Mouse (Mus musculus) adrenal gland, postnatal 10 days (tissue): ENCODE measurements around the gene Ubald2. TPM values are rescaled to one million over a fixed set of nuclear protein-coding genes. Genes with fewer than 3 reads are reported as not detected.
"Not testable (repeated sequence)": the region's sequence is repeated elsewhere in the genome, so short reads cannot be mapped to it uniquely, and the experiment has no call there.

Experiments used
- DNase-seq: peaks from one replicate; pipeline ENCODE4 v3.0.0; 2021; ENCODE audit warnings: mixed read lengths
- long read RNA-seq, 2 experiments: library from polyadenylated mRNA; stranded (forward); transcript quantifications; one replicate each; pipeline ENCODE4 v2.0.0; 2021
- total RNA-seq, 2 experiments: library from RNA; stranded (reverse); gene quantifications; 2 replicates each; pipeline ENCODE4 v1.2.3; 2021

The Ubald2 gene
- total RNA-seq, result 10 to 100 TPM; 47.9 to 51.1 TPM
- long read RNA-seq, experiment 1, transcript Ubald2-201 (3 exons, 1,482 nt), result major isoform, 35 of 65 reads
- long read RNA-seq, experiment 1, partial matches to known transcripts, result 29 of 65 reads
- long read RNA-seq, experiment 1, other reads (novel, unspliced or antisense), result 0 of 65 reads
- long read RNA-seq, experiment 2, transcript Ubald2-201 (3 exons, 1,482 nt), result major isoform, 21 of 32 reads
- long read RNA-seq, experiment 2, partial matches to known transcripts, result 0 of 32 reads
- long read RNA-seq, experiment 2, other reads (novel, unspliced or antisense), result 11 of 32 reads

DNA sequence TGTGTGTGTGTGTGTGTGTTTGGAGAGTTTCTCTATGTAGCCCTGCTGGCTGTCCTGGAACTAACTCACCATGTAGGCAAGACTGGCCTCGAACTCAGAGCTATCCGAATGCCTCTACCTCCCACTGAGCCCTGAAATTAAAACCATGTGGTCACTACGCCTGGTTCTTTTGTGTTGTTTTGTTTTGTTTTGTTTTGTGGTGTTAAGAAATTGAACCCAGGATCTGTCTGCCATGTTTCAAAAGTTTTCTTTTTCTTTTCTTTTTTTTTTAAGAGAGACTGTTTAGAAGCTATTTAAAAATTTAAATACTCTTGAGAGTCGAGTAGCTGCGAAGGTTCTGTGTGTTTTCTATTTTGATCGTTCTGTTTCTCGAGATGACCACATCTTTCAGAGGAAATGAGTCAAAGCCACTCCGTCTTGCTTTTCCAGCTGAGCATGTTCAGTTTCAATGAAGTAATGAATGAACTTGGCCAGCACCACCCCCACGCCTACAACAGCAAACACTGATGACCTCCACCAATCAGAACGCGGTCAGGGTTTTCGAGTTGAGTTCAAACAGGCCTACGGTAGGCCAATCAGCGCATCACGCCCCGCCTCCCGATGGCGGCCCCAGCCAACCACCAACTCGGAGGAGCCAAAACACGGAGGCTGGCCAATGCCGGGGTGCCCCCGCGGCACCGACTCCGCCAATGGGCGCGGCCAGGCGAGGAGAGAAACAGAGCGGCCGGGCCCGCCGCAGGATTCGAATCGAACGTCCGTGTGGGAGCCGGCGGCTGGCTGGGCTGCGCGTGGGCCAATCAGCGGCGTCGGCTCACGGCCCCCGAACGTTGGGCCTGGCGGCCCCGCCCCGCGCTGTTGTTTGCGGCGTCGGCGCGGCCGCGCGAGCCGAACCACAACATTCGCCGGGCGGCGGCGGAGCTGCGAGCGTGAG is at the start of gene Ubald2:
Ubald2 (plus strand) TSS at position 739 of the 931 bp plus-strand sequence.
- DNase-seq, result peak; percentile 99

DNA sequence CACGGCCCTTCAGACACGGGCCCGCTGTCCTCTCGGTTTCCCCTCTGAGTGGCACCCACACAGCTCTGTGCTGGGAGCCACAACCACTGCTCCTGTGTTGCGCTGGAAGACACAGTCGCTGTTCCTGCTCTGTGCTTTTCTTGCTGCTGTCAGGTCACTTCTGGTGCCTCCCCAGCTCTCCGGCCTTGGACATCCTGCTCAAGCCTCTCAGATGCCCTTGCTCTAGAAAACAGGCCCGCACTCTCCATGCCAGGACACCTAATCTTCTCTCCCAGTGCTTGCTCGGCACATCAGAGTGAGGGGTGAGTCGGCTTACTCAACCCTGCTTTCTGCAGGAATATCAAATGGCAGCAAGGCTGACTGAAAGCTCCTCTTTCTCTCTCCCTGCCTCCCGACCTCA is 49.7 kb upstream of the Ubald2 start:
- peak; percentile 60 for DNase-seq

DNA sequence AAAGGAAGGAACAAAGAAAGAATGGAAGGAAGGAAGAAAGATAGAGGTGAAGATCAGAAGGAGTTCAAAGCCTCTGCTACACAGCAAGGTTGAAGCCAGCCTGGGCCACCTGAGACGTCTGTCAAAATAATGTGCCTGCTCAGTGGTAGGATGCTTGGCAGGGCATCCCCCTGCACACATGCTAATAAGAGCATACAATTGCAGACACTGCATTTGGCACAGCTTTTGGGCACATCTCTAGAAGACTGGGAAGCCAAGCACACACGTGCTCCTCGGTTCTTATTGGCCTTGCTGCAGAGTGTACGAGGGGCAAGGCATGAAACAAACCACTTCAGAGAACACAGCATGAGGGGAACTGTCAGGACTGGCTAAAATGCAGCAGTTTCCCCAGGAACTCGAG is 47.9 kb upstream of the Ubald2 start:
- no peak for DNase-seq

DNA sequence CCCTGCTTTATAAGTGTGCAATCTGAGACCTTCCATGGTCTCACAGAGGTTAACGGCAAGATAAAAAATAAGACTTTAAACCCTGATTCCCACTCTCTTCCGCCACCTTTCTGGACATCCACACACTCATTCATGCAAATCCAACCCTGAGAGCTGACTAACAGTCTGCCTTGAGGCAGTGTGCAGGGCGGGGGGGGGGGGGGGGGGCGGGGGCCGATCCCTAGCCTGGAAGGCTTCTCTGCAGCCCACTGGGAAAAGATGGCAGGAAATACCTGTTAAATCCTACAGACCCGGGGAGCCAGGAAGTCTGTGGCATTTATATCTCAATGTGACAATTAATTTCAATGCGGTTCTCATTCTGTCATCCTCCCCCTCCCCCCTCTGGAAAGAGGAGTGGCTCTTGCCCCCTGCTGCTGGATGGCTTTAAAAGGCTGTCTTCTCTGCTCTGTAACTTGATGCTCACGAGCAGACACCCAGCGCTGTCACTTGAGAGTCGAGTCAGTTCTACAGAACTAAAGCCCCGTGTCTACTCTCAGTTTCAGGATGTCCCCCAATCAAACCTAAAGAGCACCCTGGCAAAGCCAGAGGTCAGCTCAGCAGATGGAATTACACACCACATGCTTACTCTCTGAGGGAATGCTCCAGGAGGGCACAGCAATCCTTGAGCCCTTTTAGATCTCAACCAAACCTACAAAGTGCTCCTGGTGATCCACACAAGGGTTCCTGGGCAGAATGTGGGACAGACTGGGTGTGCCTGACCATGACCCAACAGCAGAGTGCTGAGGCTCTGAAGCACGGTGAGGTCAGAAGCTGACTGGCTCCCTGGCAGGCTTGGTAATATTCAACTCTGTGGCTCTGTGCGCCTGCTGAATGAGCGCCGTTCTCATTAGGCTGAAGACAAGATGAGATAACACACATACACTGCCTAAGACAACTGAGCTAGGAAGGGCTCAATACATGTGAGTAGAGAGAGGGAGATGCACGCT is 46.5 kb upstream of the Ubald2 start:
- peak; percentile 47 for DNase-seq

DNA sequence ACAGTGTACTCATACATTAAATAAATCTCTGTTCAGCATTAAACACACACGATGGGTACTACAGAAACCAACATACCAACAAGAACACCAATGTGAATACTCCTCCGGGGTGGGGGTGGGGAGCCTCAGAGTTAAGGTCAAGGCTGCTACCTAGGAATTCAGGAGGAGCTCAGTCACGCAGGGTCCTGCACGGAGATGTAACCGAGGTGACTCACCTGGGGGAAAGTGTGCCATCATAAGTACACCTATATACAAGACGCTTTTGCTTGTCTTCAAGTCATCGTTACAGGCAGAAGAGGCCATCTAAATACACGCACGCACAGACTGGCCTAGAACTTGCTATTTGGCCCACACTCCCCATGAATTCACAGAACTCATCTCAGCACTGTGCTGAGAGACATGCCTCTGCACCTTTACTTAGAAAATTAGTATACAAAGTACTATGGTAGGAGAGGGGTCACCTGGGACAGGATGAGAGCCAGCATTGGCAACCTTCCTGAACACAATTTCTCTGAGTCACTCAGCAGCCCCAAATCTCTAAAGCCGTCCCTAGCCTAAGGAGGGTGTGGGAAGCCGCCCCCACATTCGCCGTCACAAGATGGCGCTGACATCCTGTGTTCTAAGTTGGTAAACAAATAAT is 44.9 kb upstream of the Ubald2 start:
- DNase-seq, result peak; percentile 47

DNA sequence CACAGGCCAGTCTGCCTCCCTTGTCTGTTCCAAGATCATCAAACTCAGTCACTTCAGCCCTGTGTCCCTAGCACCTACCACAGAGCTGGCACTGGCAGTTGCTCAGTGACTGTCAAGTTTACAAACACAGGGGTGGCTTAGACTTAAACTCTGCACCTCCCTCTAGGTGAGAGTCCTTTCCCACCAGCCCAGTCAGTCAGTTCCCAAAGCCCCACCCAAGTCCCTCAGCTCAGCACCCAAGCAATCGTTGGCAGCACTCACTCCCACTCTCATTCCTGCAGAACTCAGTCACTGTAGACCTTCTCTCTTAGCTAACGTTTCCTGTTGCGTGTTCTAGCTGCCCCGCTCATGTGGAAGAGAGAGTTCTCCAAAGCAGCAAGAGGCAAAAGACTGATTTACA is 39.1 kb upstream of the Ubald2 start:
- DNase-seq, result no peak

DNA sequence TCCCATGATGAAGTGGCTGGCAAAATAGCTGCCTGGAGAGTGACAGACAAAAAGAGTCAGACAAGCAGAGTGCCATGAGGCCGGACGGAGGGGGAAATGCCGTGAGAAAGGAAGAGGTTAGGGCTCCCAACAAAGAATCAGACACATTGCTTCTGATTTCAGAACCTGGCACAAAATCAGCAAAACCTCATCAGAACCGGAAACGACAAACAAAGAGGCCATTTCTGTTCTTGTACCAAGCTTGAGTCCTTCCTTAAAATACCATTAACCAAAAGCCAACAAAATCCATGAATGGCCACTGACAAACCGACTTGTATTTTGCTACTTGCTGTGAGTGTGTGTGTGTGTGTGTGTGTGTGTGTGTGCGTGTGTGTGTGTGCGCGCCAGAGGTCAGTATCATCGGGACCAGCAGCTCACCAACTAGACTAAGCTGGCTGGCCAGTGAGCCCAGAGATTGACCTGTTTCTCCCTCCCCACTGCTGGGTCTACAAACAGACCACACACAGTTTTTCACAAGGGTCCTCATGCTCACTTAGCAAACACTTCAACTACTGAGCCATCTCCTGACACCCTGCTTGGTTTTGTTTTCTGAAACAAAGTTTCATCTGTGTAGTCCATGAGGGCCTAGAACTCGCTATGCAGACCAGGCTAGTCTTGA is 37.5 kb upstream of the Ubald2 start:
- no peak for DNase-seq

DNA sequence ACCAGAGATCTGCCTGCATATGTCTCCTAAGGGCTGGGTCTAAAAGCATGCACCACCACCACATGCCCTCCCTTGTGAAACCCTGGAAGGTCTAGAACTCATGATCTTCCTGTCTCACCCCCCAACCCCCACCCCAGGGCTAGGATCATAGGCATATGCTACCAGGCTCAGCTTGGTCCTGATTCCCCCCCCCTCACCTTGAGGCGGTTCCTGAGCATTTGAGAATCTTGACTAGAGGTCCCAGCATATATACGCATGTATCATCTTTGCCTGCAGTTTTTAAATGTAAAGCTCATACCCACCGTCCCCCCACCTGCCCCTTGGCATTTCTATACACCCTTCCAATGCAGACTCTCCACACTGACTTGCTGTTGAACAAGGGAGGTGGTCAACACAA is 37.0 kb upstream of the Ubald2 start:
- no peak for DNase-seq

DNA sequence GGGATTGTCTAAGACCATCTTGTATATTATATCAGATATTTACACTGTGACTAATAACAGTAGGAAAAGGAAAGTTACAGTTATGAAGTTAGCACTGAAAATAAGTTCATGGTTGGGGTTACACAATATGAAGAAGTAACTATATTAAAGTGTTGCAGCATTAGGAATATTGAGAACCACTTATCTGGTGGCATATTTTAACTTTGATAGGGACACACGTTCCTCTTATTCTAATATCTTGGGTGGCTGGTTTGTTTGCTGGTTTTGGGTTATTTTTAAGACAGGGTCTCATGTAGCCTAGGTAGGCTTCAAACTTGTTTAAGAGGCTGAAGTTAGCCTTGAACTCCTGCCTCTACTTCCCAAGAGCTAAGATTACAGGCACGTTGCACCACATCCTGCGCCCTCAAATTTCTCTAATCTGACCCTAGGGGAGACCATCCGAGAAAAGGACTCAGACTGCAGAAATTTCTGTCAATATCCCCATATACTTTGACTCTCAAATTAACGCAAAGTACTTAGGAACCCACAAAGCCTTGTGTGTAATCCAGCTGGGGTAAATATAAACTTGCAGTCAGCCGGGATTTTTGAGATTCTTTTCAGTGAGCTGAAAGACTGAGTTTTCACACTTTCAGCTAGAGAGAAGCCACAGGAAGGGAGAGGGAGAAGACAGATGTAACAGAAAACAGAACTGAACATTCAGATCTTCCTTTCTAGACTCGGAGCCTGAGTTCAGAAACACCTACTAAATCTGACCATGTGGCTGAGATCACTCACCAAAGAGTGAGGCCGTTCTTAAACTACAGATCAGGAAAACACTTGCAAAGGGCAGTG is 36.2 kb upstream of the Ubald2 start:
- DNase-seq, result no peak

DNA sequence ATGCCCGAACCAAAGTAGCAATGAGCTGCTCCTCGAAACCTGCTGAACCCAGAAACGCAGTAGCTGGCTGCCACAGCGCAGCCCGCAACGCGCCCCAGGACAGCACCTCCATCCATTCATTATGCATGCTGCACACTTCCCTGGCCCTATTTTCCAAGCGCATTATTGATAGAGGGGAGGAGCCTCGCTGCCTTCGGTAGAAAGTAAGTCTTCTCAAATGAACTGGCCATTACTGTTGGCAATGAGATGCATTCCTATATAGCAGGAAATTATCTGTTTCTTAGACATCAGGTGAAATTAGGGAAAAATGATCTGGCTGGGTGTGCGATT is 35.6 kb upstream of the Ubald2 start:
- no peak for DNase-seq

DNA sequence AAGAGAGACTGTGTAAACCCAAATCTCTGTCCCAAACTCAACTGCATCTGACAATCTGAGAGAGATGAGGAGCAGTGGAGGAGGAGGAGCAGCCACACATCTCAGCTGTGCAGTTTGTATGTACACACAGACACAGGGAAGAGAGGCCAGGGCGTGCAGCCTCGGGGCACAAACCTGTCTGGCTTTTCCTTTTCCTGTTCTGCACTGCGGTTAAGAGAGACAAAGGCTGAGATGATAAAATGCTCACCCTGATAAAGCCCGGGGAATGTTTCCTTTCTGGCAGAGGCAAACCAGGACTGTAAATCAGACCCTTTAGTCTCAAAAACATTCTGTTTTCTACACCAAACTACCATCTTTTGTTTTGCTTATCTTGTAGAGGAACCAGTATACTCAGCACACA is 33.3 kb upstream of the Ubald2 start:
- DNase-seq, result no peak

DNA sequence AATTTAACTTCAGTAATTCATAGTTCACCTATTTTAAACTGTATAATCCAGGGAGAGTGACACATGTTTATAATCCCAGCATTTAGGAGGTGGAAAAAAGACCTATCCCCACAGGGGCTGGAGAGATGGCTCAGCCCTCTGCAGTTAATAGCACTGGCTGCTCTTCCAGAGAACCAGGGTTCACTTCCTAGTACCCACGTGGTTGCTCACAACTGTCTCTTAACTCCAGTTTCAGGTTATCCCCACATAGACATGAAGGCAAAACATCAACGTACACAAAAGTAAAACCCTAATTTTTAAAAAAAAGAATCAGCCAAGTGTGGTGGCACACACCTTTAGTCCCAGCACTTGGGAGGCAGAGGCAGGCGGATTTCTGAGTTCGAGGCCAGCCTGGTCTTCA is 28.3 kb upstream of the Ubald2 start:
- no peak for DNase-seq

DNA sequence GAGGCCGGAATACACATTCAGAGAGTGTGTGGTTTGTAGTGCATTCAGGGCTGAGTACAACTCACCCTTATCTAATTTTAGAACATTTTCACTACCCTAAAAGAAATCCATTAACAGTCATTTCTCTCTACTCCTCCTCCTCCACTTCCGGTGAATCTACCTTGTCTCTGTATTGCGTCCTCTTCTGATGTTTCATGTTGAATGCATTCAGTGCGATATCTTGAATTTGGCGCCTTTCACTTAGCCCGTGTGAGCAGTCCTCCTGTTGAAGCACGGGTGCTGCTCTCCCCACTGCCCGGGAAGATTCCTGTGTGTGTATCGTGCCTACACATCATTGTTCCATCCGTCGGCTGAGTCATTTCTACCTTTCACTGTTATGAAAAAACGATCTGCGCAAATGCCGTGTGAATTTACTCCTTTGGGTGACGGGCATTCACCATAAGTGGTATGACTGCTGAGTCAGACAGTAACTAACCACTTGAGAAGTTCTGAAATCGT is 27.6 kb upstream of the Ubald2 start:
- no peak for DNase-seq

DNA sequence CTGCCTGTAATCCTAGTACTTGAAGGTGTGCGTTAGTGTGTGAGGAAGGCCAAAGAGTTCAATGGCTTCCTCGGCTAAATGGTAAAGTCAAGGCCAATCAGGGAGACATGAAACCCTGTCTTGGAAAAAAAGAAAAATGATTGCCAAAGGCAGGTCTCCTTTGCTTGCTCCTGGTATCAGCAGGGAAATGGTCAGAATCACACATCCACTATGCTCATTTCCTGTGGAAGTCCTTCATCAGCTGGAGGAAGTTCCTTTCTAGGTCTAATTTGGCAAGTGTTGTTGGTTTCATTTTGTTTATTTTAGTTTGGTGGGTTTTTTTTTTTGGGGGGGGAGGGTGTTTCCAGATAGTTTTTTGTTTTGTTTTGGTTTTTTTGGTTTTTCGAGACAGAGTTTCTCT is 24.9 kb upstream of the Ubald2 start:
- no peak for DNase-seq

DNA sequence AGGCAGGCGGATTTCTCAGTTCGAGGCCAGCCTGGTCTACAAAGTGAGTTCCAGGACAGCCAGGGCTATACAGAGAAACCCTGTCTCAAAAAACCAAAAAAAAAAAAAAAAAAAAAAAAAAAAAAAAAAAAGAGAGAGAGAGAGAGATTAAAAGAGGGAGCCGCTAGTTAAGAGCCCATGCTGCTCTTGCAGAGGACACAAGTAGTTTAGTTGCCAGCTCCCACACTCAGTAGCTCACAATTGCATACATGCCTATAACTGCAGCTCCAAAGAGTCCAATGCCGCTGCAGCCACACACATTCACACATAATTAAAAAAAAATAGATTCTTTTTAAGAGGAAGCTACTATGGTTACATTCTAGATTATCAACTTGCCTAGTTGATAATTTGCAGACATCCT is 23.5 kb upstream of the Ubald2 start:
- DNase-seq, result not testable (repeated sequence)

DNA sequence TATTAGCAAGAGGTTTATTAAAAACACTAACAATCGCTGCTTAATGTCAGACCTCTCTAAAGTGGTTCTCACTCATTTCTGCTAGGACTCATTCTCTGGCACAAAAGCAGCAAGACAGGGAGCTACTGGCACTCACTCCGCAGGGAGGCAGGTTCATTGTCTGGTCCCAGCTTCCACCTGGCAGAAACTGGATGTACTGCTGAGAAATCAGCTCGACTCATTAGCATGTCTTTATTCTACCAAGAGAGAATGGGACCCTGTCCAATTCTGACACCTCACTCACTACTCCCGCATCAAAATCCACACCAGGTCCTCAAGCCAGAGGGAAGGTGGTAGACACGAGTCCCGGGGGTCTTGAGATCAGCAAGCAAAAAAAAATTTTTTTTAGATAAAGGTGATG is 22.3 kb upstream of the Ubald2 start:
- DNase-seq, result no peak

DNA sequence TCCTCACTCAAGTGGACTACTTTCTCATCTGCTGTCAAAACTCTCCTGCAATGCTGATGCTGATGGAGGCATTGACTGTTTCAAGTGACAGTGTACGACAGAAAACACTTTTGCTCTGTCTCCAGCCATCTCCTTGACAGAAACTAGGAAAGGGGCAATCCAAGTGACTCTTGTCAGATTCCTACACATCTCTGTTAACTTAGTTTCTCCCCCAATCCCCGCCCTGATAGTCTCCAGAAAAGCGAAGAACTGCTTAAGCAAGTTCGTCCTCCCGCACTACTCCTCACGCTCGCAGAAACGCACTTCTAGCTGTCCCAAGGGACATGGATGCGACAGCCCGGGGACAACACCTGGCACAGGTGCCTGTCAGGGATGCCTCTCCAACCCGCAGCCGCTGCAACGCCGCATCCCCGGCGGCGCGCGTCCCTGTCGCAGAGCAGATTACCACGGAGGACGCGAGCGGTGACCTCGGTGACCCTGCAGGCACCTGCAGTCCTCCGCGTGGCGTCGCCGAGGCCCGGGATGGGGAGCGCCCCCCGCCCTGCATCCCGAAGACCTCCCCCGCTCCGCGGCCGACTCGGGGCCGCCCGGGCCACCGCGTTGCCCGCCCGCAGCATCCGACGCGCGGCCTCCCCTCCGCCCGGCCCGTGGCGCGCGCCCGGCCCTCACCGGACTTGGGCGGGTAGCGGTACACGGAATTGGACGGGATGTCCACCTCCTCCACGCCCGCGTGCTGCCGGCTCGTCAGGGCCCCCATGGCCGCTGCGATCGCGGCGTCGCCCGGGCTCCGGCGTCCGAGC is 21.7 kb upstream of the Ubald2 start:
- DNase-seq, result peak; percentile 35

DNA sequence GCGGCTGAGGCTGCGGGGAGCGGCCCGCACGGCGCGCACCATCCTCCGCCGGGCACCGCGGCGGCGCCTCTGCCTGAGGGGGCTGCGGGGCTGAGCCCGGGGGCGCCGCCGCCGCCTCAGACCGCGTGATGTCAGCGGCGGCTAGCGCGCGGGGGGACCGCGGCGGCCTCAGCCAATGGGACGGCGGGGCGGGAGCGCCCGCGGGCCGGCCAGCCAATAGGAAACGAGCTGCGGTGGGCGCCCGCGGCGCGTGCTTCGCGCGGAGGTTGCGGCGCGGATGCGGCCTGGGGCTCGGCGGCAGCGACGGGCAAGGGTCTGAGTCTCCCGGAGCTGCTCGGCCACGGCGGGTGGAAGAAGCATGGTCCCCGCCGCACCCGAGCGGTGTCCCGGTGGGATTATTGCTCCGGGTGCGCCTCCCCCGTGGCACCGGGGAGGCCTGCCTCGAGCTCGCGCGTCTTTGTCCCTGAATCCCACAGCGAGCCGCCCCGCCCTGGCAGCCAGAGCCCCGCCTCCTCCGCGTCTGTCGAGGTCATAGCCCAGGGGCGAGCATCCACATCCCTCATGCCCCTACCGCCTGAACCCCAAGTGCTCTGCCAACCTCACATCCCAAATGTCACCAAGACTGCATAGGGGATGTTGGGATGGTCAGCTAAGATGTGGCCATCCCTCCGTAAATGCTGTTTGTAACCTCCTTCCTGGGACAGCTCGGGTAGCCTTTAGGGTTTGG is 20.8 kb upstream of the Ubald2 start, which contains the start of gene Rnf157:
Rnf157 (minus strand) TSS at position 129 of the 727 bp plus-strand sequence.
- peak; percentile 87 for DNase-seq

DNA sequence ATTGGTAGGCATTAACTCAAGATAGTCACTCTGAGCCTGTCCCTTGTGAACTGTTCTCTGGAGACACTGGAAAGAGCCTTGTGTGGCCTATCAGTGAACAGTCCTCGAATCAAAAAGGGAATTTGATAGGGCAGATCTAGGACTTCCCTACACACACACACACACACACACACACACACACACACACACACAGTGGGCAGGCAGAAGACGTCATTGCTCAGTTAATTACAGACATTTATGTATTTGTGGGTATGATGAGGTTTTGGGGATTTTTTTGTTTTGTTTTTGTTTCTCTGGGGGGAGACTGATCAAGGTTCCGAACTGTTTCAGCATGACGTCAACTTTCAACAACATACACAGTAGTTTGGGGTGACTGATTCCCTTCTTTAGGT is 20.3 kb upstream of the Ubald2 start:
- DNase-seq, result no peak
